Mouse (Mus musculus) c-Kit-positive CD71-negative TER-119-negative erythroid progenitor cells, embryonic 14.5 days (primary cell): Measurements from ENCODE around the gene Igfbp4.

ENCODE experiments used
- DNase-seq: peaks from one replicate; pipeline ENCODE4 v3.0.0-alpha.2; 2013; ENCODE audit warnings: low read depth

Igfbp4 gene

DNA sequence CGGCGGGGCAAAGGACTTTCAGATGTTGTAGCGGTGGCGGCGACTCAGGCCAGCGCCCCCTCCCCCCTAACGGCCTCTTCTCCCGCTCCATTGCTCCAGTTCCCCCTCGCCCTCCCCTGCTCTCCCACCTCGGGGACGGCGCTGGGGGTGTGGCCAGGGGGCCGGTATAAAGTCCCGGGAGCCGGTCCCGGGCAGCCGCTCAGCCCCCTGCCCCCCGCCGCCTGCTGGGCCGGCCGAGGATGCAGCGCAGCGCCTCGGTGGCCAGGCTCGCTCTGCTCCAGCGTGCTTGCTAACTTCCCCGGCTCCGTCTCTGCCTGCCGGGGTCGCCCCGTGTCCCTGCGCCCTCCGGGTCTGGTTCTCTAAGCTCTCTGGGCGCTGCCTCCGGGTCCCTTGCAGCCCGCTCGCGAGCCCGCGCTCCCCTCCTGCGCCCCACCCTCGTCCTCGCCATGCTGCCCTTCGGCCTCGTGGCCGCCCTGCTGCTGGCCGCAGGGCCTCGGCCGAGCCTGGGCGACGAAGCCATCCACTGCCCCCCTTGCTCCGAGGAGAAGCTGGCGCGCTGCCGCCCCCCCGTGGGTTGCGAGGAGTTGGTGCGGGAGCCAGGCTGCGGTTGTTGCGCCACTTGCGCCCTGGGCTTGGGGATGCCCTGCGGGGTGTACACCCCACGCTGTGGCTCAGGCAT, at the start of gene Igfbp4:
TSS of gene Igfbp4 (plus strand) at position 194 of the 679 bp plus-strand sequence.
- no peak for DNase-seq

DNA sequence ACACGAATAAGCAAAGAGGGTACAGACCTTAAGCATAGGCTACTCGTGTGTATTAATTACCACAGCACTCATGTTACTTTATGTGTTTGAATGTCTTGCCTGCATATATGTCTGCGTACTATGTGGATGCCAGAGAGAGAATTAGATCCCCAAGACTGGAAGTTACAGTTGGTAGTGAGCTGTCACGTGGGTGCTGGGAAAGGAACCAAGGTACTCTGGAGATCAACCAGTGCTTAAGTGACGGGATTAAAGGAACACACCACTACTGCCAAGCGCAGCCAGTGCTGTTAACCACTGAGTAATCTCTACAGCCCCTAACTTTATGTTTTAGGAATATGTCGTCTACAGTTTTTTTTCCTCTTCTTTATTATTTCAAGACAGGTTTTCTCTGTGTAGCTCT, 45.1 kb upstream of the Igfbp4 start:
- DNase-seq: no peak

DNA sequence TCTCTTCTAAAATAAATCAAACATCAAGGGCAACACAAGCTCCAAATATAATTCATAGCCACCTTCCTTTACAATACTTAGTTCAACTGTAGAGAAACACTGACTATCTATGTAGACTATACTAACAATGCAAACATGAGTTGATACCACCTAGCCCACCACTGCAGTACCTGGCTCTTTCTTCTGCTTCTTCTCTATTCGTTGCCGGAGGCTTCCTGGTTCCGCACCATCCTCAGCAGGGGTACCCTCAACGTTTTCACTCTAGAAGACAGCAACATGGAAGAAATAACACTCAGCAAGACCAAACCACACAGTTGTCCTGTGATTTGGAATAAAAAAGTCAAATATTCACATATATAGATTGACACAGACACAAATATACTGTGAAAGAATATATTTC, 43.4 kb upstream of the Igfbp4 start:
- DNase-seq: no peak

DNA sequence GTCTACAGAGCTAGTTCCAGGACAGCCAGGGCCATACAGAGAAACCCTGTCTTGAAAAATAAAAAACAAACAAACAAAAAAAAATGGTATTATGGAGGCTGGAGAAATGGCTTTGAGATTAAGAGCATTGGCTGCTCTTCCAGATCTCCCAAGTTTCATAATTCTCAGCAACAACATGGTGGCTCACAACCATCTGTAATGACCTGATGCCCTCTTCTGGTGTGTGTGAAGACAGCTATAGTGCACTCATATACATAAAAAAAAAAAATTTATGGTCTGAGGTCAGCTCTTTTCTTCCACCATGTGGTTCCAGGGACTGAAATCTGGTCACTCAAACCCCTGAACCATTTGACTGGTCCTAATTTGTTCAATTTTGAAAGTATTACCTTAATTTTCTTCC, 42.3 kb upstream of the Igfbp4 start:
- DNase-seq: no peak

DNA sequence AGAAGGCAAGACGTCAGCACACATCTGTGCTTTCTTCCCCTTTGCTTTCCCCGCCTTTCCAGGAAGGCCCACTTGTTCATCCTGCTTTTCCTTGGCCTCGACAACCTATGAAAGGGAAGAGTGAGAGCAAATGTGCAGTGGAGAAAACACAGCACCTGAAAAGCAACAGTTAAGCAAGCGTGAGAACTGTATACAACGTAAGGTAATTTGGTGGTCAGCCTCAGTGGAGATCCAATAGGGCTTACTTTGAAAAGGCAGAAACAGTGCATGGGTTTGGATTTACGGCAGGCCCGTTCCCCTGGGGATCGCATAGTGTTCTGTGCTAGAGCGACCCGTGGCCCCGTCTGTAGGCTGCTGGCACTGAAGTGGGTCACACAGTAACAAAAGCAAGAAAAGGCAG, 41.8 kb upstream of the Igfbp4 start:
- DNase-seq: no peak

DNA sequence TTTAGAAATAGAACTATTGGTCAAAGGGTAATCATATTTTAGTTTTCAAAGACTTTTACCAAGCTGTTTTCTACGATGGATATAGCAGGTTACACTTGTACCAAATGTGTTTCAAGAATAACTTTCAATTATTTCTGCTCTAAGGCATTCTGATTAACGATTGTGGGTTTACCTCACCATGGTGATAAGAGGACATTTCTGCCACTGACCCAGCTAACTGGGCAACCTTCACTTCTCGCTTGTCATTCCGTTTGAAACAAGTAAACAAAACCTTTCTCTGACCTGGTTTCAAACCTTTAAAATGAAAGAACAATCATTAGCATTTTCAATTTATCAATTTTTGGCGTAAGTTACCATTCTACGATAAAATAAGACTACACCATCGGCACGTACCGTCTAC, 34.3 kb upstream of the Igfbp4 start:
- no peak for DNase-seq

DNA sequence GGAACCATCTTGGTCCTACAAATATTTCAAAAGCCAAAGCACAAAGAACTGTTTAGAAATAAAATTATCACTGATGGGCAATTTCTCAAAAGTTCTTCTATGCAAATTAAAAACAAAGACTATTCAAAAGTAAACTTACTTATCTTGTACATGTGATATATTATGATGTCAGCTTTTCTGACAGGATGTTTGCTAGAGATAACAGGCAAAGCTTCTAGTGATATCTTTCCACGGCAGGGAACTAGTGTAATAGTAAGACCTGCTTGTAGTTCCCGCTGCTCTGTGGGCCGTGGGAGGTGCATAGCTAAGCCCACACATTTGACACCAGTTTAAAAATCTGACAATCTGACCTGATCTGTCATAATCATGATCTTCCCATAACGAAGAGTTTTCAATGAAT, 30.9 kb upstream of the Igfbp4 start:
- DNase-seq: no peak

DNA sequence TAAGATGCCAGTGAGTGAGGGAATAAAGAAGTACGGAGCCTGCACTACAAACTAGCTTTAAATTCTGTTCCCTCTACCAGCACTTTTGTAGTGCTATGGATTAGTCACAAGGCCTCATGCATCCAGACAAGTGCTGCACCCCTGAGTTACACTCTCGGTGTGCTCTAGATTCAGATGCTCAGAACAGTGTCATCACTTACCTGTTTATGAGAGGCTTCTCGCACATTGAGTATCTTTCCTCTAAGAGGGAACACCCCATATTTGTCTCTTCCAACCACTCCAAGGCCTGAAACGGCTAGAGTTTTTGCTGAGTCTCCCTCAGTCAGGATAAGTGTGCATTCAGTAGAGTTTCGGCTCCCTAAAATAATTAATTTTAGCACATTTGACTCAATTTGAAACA, 30.3 kb upstream of the Igfbp4 start:
- DNase-seq: no peak

DNA sequence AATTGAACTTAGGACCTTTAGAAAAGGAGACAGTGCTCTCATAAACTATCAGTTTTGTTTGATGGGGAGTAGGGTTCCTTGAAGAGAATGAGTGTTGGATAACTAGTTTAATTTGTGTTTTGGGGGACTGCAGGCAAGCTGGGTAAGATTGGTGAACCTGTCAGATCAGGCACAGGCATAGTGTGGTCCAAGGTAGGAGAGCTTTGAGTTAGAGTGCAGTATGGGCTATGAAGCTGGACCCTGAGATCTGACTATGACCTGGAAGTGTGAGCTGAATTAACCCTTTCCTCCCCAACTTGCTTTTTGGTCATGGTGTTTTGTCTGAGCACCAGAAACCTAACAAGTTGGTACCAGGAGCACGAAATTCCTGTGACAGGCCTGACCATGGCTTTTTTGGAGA, 27.2 kb upstream of the Igfbp4 start:
- DNase-seq: no peak

DNA sequence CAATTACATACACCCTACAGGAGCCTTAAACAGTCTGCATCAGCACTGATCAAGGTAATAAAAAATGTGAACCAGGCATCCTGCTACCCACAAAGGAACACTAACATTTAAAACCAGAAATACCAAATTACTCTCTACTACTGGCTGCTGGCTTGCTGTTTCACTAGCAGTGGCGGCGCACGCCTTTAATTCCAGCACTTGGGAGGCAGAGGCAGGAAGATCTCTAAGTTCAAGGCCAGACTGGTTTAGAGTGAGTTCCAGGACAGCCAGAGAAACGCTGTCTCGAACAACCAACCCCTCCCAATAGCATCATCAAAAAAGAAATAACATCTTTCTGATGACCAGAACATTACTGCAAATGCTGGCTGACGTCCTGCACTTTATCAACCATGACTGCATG, 21.2 kb upstream of the Igfbp4 start:
- DNase-seq: no peak

DNA sequence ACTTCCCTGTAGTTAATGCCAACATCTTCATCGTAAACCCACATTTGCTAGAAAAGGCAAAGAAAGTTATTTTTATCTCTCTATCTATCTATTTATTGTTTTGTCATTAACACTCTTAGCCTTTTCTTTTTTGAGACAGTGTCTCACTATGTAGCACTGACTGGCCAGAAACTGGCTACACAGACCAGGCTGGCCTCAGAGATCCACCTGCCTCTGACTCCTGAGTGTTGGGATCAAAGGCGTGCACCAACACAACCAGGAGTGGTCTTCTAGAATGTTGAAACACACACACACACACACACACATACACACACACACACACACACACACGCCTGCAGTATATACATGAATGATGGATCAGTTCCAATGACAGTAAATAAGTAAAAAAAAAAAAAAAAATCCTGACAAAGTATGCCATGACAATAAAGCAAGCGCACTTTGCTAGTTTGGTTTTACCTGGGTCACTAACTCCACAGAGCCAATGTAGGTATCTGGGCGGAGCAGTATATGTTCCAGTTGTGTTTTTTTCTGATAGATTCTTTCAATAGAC, 18.6 kb upstream of the Igfbp4 start:
- DNase-seq: no peak

DNA sequence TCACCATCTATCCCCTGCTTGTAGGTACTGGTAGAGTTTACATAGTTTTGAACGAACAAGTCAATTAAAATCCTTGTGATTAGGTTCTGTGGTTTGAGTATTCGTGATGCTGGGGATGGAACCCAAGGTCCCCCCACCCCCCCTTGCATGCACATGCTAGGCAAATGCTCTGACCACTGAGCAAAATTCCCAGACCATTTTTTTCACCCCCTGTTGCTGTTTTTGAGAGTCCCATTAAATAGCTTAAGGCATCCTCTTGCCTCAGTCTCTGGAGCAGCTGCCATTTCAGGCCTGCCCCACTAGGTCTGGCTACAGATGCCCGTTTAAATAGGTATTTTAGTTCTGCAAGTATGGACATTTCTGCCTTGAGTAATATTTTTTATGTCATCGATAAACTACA, 17.9 kb upstream of the Igfbp4 start:
- no peak for DNase-seq

DNA sequence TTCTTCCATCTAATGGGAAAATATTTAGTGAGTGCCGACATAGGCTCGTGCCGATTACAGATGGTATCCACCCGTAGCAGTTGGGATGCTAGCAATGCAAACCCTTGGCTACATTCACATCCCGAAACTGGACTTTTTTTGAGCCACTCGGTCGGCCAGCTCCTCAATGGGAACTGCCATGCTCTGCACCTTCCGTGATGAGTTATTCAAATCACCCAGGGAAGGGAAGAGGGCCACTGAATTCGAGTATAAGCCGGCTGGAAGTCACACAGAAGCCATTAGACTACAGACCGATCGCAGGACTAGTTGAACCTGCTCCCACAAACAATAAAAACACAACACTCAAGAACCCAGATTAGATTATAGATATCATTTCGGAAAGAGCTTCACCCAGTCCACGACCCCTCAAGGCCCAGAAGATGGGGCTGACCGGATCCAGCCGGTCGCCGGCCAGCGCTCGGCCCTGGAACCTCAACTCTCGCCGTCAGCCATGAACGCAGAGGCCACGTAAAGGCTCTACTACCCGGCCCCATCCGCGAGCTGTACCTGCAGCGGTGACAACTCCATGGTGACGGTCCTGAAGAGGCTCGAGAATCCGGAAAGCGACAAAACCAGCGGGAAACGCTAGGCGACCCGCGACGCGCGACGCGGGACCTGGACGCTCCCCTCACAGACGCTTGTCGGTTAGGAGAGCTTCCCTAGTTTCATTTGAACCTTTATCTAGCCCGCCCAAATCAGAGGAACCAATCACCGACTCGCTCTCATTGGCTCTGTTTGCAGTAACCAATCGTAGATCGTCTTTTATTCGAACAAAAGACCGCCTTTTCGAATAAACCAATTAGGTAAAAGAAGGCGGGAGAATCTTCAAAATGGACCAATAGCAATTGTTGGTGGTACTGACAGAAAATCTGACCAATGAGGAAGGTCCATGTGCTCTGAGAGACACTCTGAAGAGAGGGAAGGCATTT, 17.3 kb upstream of the Igfbp4 start, which contains the start of gene Top2a:
TSS of gene Top2a (minus strand) at position 690 of the 968 bp plus-strand sequence.
- peak; percentile 100 for DNase-seq

DNA sequence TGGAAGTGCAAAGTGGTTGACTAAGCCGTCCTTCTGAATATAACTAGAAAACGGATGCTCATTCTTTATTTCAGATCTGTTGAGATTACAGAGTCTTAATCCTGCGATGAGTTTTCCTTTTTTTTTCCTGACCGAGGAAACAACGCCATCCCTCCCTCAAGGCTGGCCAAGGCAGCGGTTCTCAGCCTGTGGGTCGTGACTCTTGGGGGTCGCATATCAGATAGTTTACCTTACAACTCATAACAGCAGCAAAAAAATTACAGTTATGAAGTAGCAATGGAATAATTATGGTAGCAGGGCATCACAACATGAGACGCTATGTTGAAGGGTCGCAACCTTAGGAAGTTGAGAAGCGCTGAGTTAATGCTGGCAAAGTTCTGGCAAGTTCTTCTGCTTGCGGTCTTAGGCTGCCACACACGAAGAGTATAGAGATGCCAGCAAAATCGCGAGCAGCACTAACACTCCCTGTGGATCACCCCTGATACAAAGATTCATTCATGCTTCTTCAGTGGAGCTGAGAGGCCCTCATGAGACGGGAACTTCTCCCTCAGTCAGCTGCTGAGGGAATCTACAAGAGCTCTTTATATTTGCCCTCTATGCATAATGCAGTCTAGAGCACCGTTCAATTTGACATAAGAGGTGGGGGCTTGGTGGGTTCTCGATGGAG, 16.4 kb upstream of the Igfbp4 start:
- DNase-seq: no peak

DNA sequence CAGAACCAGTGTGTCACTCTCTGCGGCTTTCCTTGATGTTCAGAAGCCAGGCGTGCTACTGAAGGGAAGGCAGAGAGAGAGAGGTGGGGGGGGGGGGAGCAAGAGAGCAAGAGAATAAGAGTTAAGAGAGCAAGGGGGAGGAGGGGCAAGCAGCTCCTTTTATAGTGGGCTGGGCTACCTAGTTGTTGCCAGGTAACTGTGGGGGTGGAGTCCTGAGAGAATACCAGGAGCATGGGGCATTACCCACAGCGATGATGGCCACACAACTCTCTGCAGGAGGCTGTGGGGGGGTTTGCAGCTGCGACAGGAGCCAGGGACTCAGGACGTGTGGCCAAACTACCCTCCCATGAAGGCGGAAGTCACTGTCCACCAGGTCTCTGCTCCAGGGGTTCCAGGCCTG, 15.2 kb upstream of the Igfbp4 start:
- DNase-seq: no peak

DNA sequence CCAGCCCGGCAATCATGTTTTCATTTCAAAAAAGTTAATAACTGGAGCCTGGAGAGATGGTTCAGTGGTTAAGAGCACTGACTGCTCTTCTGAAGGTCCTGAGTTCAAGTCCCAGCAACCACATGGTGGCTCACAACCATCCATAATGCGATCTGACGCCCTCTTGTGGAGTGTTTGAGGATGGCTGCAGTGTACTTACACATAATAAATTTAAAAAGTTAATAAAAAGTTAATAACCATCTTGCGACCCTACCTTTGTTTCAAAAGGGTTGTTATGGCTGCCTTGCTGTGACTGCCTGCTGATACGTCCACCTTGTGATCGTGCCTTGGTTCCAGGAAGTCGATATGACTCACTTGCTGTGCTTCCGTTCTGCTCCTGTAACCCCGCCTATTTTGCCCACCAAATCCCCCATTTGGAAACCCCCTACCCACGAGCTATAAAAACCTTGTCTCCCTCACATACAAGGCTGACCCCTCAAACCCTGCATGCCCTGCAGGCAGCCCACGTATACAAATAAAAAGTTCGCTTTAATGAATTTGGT, 14.1 kb upstream of the Igfbp4 start:
- DNase-seq: no peak

DNA sequence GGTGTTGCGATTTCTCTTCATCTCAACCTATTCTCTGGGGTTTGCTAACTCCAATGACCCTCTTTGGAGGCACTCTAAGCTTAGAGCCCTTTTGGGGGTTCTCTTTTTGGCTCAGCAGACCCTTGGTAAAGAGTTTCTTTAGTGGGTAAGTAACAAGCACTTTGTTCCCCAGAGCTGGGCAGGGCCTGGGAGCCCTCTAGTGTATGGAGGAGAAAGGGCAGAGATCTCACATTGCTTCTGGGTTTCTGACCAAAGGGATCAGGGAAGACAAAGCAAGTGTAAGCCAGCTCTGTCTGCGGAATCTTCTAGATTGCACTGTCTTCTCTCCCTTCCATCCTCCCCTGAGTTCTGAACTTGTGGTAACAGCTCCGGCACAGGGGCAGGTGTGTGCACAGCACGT, 5.7 kb upstream of the Igfbp4 start:
- DNase-seq: no peak

DNA sequence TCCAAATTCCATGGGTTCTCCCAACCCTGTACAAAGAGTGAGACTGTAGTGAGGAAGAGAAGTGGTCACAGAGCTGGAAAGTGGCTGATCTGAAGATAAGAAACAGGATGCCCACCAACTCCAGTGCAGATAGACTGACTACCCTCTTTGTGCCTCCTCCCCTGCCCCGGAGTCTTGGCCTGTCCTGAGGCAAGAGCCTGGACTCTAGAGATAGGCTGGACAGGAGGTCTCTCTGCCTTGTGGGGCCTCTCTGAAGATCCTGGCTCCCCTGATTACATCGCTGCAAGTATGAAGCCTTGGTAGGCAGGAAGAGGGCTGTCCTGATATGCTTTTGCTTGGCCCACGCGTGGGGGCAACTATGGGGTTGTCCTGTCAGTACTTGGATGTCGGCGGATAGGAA, 4.8 kb upstream of the Igfbp4 start:
- DNase-seq: no peak

DNA sequence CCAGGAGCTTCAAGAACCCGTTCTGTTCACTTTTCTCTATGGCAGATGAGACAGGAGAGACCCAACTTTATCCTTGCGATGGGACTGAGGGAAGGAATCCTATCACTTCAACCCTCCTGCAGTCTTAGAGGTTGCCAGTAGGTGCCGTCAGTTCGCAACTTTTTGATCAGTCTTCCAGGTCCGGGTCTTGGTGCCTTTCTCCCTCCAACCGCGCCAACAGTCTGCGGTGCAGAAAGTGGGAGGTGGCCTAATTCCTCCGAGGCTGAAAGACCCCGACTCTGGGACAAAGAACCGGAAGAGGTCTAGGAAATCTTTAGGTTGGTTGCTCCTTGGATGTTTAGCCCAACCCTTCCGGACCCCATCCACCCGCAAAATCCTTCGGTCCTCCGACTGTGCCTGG, 1.3 kb upstream of the Igfbp4 start:
- peak; percentile 77 for DNase-seq

DNA sequence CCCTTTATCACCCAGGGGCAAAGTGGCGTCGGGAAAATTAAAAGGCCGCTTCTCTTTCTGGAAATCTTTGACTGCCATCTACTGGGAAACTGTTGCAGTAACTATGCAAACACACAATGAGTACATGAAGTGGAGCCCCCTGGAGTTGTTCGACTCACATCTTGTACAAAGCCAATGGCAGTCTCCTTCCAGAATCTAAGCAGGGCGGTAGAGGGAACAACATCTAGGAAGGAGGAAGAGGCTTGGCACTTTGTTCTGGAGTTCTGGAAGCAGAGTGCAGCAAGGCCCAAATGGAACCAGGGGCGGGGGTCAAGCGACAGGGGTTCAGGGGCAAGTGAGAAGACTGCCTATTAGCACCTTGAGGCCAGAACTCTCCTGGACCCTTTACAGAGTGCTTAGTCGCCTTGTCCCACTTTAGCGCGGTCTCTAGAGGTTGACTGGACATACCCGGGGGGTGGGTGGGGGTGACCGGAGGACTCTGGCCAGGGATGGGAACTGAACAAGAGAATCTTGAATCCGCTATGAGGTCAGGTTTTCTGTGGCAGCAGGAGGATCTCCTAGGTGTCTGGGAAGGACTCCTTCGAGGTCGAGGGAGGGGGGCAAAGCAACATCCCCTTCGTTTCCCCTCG, 584 bp upstream of the Igfbp4 start:
- no peak for DNase-seq

DNA sequence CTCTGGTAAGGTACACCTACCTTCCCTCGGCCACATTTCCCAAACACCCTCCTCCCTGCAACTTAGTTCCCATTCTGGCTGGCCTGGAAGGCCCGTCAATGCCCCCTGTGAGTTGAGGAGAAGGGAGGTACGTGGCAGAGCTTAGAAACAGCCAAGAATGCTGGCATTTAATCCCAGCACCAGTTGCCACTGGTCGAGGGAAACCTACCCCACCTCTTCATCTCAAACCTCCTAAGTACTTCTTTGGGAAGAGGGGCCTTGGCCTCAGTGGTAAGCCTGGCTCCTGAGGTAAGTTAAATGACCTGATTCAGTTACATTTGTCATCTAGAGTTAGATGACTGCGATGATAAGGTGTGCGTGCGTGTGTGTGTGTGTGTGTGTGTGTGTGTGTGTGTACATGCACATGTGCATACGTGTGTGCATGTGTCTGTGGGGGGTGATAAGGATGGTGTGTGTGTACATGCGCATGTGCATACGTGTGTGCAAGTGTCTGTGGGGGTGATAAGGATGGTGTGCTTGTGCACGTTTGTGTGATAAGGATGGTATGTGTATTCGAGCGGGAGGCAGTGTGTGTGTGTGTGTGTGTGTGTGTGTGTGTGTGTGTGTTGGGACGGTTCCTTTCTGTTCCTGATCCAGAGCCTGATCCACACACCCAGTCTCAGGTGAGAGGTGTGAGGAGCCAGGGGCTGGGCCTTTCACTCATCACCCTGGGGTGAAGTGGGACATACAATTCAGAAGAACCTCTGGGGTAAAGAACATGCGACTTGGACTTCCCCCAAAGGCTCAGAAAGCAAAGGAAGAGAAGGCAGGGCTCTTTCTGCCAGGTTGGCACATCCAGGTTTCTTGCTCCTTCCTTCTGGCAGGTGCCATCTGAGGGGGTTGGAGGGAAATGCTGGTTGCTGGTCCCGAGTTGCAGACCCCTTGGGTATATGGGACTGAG, 1.1 kb downstream of the Igfbp4 start:
- no peak for DNase-seq
